Mouse (Mus musculus): ENCODE measurements at regions not wholly inside any gene's neighbourhood (a gene's known extent, or its start where the extent isn't known, plus 50 kb on each side); places are given as distances from the start of the nearest gene placed in this dataset.
"Not testable (repeated sequence)": the region's sequence is repeated elsewhere in the genome, so short reads cannot be mapped to it uniquely, and the experiment has no call there.

- Histone ChIP-seq H3K27ac (no peak overlapping the region), H3K9me3 (no peaks in the 10 kb centered on the region), H3K36me3 (no peaks in the 10 kb centered on the region), H3K9ac (no peak overlapping the region), H3K4me2 (no peak overlapping the region), H3K27me3 (no peaks in the 10 kb centered on the region), H3K4me1 (replicated peaks) (no peaks in the 10 kb centered on the region), H3K4me3 (no peak overlapping the region)
- ATAC-seq (ENCODE audit: low FRiP score) = no peak
- 92% methylated on average over 1 of the region's 1 CpGs for WGBS
Observed at GRCm38 (mm10) chr6:107051604-107052003, 251.7 kb upstream of the Crbn start.

- WGBS = 75% methylated on average over 1 of the region's 1 CpGs
- Histone ChIP-seq H3K27ac (no peak overlapping the region), H3K9ac (no peak overlapping the region), H3K4me1 (replicated peaks) (no peaks in the 10 kb centered on the region), H3K4me3 (no peak overlapping the region), H3K9me3 (no peaks in the 10 kb centered on the region), H3K4me2 (no peak overlapping the region), H3K27me3 (no peaks in the 10 kb centered on the region), H3K36me3 (no peaks in the 10 kb centered on the region)
- no peak for ATAC-seq (ENCODE audit: low FRiP score)
Observed at GRCm38 (mm10) chr6:107052180-107052579, 252.3 kb upstream of the Crbn start.

GRCm38 (mm10) chr6:107059001-107059765 is 259.3 kb upstream of the Crbn start:
- H3K27ac ChIP-seq = no peak overlapping the region
- no peak overlapping the region for H3K4me3 ChIP-seq
- no peaks in the 10 kb centered on the region for H3K27me3 ChIP-seq
- no peak for ATAC-seq (ENCODE audit: low FRiP score)
- H3K36me3 ChIP-seq = no peaks in the 10 kb centered on the region
- no peaks in the 10 kb centered on the region for H3K9me3 ChIP-seq
- H3K4me1 ChIP-seq (replicated peaks) = no peaks in the 10 kb centered on the region
- no peak overlapping the region for H3K4me2 ChIP-seq
- WGBS = 59% methylated on average over 3 of the region's 3 CpGs
- no peak overlapping the region for H3K9ac ChIP-seq

DNA sequence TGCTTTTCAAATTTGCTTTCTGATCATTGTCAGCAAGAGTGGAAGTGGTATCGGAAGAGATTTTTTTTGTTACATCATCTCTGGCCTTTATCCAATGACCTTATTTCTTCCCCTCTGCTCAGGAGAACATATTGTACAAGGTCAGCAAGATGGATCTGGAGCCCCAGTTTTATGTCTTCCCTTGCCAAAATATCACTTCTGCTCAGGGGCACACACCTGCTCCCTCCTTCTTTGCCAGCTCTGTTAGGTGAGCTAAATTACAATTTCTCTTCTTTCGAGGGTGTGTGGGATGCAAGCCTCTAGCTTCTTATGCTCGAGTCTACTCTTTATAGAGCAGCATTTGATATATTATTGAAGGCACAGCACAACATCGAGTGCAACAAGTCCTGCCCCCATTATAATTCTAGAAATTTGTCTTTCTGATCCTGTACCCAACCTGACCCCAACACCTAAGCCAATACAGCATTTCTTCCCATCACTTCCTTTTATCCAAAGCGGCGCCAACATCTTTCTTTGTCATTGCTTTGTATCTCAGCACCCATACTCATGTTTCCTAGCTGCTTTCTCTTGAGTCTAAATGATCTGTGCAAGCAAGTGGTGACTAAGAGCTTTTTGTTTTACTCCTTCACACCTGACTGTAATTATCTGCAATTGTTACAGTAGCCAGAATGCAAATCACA is 263.1 kb upstream of the Crbn start:
- Histone ChIP-seq H3K27ac (no peak overlapping the region), H3K27me3 (no peaks in the 10 kb centered on the region), H3K36me3 (no peaks in the 10 kb centered on the region), H3K9me3 (no peaks in the 10 kb centered on the region), H3K4me3 (no peak overlapping the region), H3K4me1 (replicated peaks) (no peaks in the 10 kb centered on the region), H3K9ac (no peak overlapping the region), H3K4me2 (no peak overlapping the region)
- WGBS = 88% methylated on average over 6 of the region's 6 CpGs
- no peak for ATAC-seq (ENCODE audit: low FRiP score)

DNA sequence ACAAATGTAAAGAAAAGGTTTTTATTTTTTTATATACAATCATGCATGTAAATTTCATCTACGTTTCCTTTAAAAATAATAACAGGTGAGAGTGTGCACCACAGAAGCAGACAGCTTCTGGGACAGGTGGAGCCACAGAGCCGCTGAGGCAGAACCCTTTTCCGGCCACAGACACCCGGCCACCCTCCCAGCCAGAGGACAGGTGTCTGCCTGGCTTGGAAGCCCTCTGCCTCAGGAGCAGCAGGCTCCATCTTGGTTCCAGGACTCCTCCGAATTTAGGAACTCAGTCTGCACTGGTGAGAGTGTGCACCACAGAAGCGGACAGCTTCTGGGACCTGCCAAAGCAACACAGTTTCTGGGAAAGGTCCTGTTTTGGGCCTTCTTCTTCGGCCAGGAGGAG is 270.6 kb upstream of the Crbn start:
- WGBS = 93% methylated on average over 7 of the region's 7 CpGs
- Histone ChIP-seq H3K27ac (no peak overlapping the region), H3K4me1 (replicated peaks) (no peaks in the 10 kb centered on the region), H3K27me3 (no peaks in the 10 kb centered on the region), H3K9ac (no peak overlapping the region), H3K36me3 (no peaks in the 10 kb centered on the region), H3K9me3 (no peaks in the 10 kb centered on the region), H3K4me3 (no peak overlapping the region), H3K4me2 (no peak overlapping the region)
- no peak for ATAC-seq (ENCODE audit: low FRiP score)

DNA sequence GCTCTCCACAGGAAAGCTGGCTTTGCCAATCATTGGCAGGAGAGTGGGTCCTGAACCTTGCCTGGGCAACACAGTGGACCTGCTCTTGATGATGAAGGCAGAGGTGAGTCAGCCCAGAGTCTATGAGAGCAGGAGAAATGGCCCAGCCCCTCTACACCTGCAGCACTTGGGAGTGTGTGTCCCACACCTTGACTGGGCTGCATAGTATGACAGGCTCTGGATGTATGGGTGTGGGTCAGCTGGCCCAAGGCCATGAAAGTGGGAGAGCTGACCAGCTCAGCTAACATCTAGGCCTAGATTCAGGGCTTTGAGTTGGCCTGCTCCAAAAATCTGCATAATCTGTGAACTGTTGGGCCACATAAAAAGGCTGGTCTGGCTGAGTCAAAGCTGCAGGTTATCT is 292.7 kb upstream of the Crbn start:
- H3K27me3 ChIP-seq = no peaks in the 10 kb centered on the region
- H3K4me1 ChIP-seq (replicated peaks) = no peaks in the 10 kb centered on the region
- H3K4me3 ChIP-seq = no peak overlapping the region
- no peaks in the 10 kb centered on the region for H3K9me3 ChIP-seq
- H3K27ac ChIP-seq = no peak overlapping the region
- no peaks in the 10 kb centered on the region for H3K36me3 ChIP-seq
- no peak overlapping the region for H3K4me2 ChIP-seq
- H3K9ac ChIP-seq = no peak overlapping the region
- ATAC-seq (ENCODE audit: low FRiP score) = no peak

GRCm38 (mm10) chr6:107128716-107129115 is 328.8 kb upstream of the Crbn start:
- no peak overlapping the region for H3K27ac ChIP-seq
- no peak overlapping the region for H3K9ac ChIP-seq
- no peaks in the 10 kb centered on the region for H3K4me1 ChIP-seq (replicated peaks)
- WGBS = 93% methylated on average over 1 of the region's 1 CpGs
- no peak overlapping the region for H3K4me2 ChIP-seq
- no peaks in the 10 kb centered on the region for H3K27me3 ChIP-seq
- H3K36me3 ChIP-seq = no peaks in the 10 kb centered on the region
- no peaks in the 10 kb centered on the region for H3K9me3 ChIP-seq
- H3K4me3 ChIP-seq = no peak overlapping the region
- no peak for ATAC-seq (ENCODE audit: low FRiP score)

- Histone ChIP-seq H3K9ac (no peak overlapping the region), H3K36me3 (no peaks in the 10 kb centered on the region), H3K4me2 (no peak overlapping the region), H3K9me3 (no peaks in the 10 kb centered on the region), H3K4me3 (no peak overlapping the region), H3K4me1 (replicated peaks) (no peaks in the 10 kb centered on the region), H3K27ac (no peak overlapping the region), H3K27me3 (no peaks in the 10 kb centered on the region)
- WGBS = 74% methylated on average over 3 of the region's 3 CpGs
- ATAC-seq (ENCODE audit: low FRiP score) = no peak
Observed at GRCm38 (mm10) chr6:107167736-107168491, 361.7 kb upstream of the Lrrn1 start.

DNA sequence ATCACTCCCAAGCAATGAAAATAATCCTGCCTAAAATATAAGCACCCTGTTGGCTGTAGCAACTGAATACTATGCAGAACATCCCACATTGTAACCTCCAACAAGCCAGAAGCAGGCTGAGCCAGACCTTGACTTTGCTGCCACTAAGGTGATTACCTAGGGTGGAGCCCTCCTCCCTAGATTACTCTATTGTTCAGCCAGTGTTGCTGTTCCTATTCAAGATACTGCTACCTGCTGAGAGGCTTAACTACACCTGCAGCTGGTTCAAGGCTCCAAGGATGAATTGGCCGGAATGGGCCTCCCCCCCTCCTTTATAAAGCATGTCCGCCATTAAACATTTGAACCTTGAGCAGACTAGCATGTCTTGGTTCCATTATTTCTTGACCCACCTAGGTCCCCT is 311.3 kb upstream of the Lrrn1 start:
- no peak overlapping the region for H3K4me2 ChIP-seq
- no peaks in the 10 kb centered on the region for H3K4me1 ChIP-seq (replicated peaks)
- no peaks in the 10 kb centered on the region for H3K27me3 ChIP-seq
- no peak for ATAC-seq (ENCODE audit: low FRiP score)
- no peak overlapping the region for H3K9ac ChIP-seq
- H3K36me3 ChIP-seq = no peaks in the 10 kb centered on the region
- no peaks in the 10 kb centered on the region for H3K9me3 ChIP-seq
- H3K27ac ChIP-seq = no peak overlapping the region
- 89% methylated on average over 2 of the region's 2 CpGs for WGBS
- no peak overlapping the region for H3K4me3 ChIP-seq

- Histone ChIP-seq H3K27ac (no peak overlapping the region), H3K27me3 (no peaks in the 10 kb centered on the region), H3K9ac (no peak overlapping the region), H3K4me1 (replicated peaks) (no peaks in the 10 kb centered on the region), H3K9me3 (no peaks in the 10 kb centered on the region), H3K4me3 (no peak overlapping the region), H3K36me3 (no peaks in the 10 kb centered on the region), H3K4me2 (no peak overlapping the region)
- no peak for ATAC-seq (ENCODE audit: low FRiP score)
- WGBS = 71% methylated on average over 4 of the region's 4 CpGs
Observed at GRCm38 (mm10) chr6:107218721-107219120, 310.8 kb upstream of the Lrrn1 start.

DNA sequence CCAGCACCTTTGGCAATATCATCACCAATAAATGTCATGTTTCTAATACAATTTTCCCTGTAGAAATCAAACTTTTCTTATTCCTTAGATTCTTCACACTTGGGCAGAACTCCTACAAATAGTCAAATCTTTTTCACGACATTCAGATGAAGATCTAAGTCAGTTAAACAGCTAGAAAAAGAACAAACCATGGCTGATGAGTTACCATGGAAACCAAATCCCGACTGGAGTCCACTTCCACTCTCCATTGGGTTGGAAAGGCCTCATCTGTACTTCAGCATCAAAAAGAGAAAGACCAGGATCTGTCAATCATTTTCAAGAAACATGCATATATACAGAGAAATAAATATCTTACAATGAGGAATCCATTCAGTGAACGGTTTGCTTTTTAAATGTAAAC is 307.0 kb upstream of the Lrrn1 start:
- ATAC-seq (ENCODE audit: low FRiP score) = no peak
- no peaks in the 10 kb centered on the region for H3K27me3 ChIP-seq
- H3K9ac ChIP-seq = no peak overlapping the region
- H3K36me3 ChIP-seq = no peaks in the 10 kb centered on the region
- WGBS = 43% methylated on average over 3 of the region's 3 CpGs
- no peak overlapping the region for H3K4me2 ChIP-seq
- no peak overlapping the region for H3K27ac ChIP-seq
- no peaks in the 10 kb centered on the region for H3K4me1 ChIP-seq (replicated peaks)
- no peak overlapping the region for H3K4me3 ChIP-seq
- no peaks in the 10 kb centered on the region for H3K9me3 ChIP-seq

GRCm38 (mm10) chr6:107229843-107230242 is 299.7 kb upstream of the Lrrn1 start:
- H3K4me1 ChIP-seq (replicated peaks); H3K36me3 ChIP-seq; H3K4me2 ChIP-seq; ATAC-seq (ENCODE audit: low FRiP score); H3K27me3 ChIP-seq; H3K4me3 ChIP-seq; H3K9me3 ChIP-seq; H3K27ac ChIP-seq; H3K9ac ChIP-seq: not testable (repeated sequence)
- WGBS = 93% methylated on average over 6 of the region's 6 CpGs

Data from hindbrain, embryonic 13.5 days (tissue).